Mouse (Mus musculus) spleen, postnatal 4 days (tissue): Measurements from ENCODE around the gene Madd.

Source experiments
- DNase-seq, 2 experiments: peaks; one replicate each; pipeline ENCODE4 v3.0.0; 2022; ENCODE audit warnings: low spot score in 2 of 2

The Madd gene

DNA sequence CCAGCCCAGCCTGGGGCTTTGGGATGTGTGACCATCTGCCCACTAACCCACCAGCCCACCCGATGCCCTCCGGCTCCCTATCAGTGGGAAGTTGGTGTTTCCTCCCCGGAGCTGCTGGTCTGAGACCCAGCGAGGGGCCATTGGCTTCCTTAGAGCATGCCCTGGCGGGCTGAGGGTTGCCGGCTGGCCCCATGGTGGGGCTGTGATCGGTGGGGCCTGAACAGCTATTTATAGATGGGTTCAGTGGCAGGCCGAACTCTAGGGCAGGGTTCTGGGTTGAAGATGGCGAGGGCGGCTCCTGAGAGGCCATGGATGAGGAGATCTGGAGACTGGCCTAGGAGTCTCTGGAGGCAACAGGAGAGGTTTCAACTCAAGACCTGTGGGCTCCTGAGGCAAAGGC is 86.6 kb downstream of the Madd start:
- peak; percentile 53 to 76 for DNase-seq

DNA sequence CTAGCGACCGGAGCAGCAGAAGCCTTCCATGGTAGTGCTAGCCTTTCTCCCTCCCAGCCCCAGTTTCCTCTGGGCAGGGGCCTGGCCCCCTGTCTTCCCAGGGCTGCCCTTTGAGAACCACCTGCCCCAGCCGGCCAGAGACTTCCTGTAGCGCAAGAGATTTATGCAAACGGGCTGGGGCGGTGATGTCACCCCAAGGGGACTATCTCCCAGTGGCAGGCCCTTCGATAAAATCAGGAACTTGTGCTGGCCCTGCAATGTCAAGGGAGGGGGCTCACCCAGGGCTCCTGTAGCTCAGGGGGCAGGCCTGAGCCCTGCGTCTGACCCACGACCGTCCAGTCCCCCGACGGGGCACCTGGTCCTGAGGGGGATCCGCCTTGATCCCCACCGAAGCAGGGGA is 87.1 kb downstream of the Madd start:
- DNase-seq = peak; percentile 74 to 85

DNA sequence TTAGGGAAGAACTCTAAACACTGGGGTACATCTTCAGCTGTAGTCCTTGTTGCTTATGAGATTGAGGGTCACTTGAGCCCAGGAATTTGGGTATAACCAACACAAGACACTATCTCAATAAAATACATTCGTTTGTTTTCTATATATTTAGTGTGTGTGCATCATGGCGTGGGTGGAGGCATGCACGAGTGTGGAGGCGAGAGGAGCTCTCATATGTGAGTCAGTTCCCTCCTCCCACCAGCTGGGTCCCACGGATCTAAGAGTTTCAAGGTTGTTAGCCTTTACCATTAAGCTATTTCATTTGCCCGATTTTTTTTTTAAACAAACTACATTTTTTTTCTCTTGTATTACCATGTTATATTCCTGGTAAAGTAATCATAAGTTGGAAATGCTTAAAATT is 92.8 kb downstream of the Madd start:
- DNase-seq = no peak

DNA sequence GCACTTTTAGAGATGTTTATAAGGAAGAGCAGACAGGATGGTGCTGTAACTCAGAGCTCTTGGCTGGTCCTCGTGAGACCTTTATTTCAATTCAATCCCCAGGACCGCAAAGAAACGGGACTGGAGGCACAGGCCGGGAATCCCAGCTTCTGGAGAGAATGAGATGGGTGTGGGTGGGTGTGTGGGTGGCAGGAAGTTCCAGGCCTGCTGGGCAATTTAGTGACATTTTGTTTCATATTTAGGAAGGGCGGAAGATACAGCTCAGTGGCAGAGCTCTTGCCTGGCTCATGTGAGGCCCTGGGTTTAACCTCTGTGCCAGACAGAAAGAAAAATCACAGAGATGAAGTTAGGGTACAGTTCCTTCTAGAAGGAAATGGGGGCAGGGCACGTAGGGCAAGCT is 93.4 kb downstream of the Madd start:
- DNase-seq = no peak

DNA sequence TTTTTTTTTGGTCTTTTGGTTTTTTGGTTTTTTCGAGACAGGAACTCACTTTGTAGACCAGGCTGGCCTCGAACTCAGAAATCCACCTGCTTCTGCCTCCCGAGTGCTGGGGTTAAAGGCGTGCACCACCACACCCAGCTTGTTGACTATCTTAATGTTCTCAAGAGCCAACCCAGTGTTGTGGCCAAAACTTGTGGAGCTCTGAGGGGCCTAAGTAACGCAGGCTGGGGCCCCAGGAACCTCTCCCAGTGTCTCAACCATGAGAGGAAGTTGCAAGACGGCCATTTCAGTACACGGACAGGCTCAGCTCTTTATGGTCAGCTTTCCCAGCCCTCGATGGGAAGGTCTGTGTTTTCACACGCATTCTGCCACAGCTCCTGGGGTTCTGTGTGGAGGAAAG is 94.7 kb downstream of the Madd start:
- DNase-seq = no peak

DNA sequence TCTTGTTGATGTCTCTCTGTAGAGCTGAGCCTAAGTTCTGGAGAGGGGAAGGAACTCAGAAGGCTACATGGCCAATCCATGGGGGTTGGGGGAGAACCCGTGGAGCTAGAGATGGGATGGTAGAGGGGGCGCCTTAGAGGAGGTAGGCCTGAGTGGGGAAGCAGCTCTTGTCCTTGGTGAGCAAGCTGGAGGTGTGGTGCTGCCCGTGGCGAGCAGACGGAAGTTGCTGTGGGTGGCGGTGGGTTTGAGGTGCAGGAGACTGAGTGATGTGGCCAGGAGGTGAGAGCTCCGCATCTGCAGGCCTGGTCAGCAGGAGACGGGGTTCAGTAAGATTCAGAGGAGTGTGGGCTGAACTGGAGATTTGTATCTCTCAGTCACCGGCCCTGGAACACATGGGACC is 96.2 kb downstream of the Madd start:
- no peak for DNase-seq
